Mouse (Mus musculus) B cell, adult 2 months (primary cell): Measurements from ENCODE around the gene Gm21987.

Experiments used
- DNase-seq, 2 experiments: peaks; one replicate each; pipeline ENCODE4 v3.0.0; 2022

Gene Gm21987

DNA sequence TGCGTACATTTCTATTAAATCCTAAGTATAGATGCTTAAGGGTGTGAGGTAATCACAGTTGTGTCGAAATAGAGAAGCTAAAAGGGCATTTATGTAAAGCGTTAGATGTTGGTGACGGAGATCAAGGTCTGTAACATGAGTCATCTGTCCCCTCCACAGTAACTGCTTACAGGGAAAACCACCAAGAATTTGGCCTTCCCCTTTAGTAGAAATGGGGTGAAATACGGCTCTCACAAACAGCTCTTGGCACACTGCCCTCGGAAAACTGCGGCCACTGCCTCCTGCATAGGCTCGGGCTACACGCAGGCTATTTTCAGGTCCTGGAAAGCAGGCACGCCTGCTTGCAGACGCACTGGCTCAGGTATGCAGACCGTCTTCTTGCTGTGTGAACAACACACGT lies 49.3 kb downstream of the Gm21987 start:
- peak; percentile 35 to 44 for DNase-seq

DNA sequence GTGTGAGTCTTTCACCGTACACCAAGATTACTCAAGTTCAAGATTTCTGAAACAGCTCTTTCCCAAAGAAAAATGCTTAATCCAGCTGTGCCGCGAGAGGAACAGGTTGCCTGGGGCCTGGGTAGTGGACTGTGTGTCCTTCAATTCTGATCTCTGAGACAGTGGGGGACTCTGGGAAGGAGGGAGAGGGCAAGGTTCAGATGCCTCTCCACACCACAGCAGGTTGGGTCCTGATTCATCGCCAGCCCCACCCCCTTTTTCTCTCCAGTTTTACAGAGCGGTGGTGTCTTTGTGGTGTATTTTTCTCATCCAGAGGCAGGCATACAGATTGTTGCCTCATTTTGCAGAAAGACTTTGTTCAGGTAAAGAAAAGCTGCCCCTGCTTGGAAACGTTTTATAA lies 51.4 kb downstream of the Gm21987 start:
- no peak for DNase-seq

DNA sequence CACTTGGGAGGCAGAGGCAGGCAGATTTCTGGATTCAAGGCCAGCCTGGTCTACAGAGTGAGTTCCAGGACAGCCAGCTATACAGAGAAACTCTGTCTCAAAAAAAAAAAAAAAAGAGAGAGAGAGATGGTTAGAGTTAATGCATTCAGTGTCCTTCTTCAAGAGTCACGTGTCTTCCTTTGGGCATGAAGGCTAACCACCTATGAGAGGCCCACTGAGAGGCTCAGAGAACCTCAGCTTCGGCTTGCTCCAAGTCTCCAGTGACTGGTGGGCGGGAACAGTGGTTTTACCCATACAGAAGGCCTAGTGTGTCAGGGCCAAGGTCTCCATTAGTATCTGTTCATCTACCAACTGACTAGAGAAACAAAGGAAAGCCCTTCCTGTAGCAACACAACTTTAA lies 52.2 kb downstream of the Gm21987 start:
- DNase-seq: no peak

DNA sequence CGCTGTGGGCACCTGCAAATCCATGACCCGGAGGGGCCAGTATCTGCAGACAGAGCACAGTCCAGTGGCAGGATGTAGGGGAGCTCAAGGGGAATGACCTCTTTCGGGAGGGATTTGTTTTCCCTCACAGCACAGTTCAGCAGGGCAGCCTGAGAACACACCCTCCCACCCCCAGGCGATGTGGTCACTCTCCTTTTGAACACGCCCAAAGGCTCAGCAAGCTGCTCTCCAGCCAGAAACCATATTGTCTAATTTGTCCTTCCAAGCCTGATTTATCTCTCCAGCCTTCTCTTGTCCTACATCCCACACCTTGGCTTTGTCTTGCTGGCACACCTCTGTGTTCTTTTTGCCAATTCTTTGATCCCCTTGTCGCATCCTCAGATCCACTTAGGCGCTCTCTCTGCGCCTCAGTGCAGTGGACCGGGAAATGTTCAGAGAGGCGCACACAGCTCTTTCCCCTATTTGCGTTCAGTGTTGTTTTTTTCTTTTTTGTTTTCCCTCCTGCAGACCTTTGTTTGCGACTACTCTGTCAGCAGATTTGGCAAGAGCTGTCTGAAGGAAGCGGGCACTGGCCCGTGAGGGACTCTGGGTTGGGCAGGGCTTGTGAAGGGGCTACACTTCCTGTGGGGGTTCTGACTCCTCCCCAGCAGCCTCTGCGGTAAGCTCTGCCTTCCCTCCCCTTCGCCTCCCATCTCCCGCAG lies 52.8 kb downstream of the Gm21987 start:
- peak; percentile 47 to 53 for DNase-seq

DNA sequence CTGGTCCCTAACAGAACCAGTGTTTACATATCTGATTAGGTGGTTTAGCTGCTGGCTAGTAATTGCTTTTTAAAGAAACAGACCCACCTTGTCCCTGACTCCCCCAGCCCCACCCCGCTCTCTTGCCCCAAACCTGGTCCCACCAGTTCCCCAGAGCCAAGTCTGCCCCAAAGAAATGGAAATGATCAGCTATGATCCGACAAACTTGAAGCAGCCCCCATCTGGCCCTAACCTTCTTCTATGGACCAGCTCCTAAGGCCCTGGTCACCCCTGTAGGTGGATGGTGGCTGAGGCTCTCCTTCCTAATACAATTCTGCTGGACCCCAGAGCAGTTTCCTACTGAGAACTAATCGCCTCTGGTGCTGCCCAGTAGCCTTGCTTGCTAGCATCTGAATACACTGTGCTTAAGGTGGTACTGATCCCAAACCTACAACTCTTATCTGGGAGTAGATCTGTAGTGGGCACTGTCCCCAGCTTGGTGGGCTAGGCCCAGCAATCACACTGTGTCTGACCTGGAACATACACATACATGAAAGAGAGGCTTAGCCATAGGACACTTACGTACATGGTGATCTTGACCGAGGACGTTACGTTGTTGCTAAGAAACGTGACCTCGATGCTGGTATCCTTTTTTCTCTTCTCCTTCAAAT lies 53.6 kb downstream of the Gm21987 start:
- DNase-seq: no peak

DNA sequence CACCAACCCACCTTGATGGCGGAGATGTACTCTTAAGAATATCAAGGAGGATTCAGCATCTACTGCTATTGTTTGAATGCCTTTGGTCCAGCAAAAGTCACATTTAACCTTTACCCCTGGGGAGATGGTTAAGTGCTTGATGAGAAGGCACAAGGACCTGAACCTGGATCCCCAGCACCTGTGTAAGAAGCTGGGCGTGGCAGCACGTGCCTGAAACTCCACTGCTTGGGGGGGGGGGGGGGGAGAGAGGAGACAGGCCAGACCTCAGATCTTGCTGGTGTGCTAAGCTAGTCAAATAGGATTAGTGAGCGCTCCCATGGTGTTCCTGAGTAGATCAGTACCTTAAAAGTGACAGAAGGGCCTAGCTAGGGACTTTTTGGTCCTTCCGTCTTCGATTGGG lies 54.6 kb downstream of the Gm21987 start:
- DNase-seq: no peak

DNA sequence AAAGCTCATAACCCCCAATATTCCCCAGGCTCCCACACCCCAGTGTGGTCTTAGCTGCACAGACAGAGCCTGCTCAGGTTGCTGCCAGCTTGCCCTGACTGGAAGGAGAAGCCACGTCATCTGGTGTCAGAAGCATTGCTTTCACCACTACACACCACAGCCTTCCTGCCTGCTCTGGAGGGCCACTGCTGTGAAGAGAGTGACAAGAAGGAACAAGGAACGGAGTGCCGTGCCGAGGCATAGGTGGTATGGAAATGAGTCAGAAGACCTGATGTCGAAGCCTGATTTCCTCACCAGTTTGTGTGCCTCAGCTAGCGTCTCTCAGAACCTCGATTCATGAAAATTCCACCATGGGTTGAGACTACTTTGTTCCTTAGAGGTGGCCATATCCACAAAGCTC lies 56.8 kb downstream of the Gm21987 start:
- DNase-seq: peak; percentile 66 to 67

DNA sequence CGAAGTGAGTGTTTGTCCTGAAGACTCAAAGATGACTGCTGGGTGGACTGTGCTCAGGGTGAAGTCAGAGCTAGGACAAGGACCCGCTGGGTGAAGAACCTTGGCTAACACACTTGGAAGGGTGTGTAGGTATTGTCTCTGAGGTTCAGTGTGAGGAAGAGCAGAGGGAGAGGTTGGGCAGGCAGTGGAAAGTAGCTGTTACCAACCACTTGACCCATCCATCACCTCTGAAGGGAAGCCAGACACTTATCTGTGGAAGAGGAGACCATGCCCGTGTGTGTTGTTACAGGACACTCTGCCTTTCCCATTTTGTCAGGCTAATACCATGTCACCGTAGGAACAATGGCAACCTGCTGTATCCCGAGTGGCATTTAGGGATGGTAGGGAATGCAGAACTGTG lies 59.5 kb downstream of the Gm21987 start:
- DNase-seq: no peak

DNA sequence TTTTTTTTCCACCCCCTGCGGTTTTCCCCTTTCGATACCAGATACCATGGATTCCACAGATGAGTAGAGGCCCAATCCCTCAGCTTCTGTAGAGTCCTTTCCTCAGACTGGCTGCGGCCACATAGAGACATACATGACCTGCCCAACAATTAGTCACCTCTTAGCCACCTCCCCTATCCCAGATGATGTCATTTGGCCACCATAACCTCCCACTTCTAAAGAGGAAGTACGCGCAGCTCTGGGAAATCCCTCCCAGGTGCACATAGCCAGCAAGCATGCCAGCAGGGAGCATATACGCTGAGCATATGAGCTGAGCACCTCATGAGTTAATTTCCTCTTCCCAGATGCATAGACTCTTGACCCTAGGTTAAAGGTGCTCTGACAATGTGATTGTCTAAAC lies 59.9 kb downstream of the Gm21987 start:
- DNase-seq: peak; percentile 55 to 65

DNA sequence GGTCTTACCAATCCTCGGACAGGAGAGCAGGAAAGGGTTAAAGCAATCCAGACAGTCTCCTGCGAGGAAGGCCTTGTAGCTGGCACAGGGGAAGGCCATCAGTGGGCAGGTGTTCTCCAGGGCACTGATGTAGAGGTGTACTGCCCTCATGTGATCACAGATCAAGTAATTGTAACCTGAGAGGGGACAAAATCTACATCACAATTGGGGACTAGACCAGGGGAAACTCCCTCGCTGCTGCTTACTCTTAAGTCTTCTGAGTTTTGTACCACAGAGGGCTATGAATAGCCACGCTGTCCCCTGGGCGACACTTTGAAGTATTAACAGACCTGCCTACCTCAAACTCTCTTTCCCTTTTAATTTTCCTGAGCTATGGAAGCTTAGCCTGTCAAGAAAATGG lies 60.7 kb downstream of the Gm21987 start:
- peak; percentile 49 to 50 for DNase-seq

DNA sequence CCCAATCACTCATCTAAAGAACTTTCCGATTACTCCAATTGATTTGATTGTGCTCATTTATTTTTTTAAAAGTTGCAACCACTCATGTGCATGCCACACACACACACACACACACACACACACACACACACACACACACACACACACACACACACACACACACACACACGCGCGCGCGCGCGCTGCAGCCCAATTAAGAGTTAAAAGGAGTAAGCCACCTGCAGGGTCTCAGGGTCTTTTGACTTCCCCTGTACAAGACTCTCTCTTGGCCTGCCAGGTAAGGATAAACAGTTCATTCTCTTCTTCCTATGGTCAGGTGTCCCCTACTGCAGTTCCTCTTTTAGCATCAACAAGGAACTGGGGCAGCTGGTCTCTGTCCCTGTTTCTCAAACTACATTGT lies 61.6 kb downstream of the Gm21987 start:
- DNase-seq: no peak
